Mouse (Mus musculus): Measurements from ENCODE around the gene Figla.

Figla gene

DNA sequence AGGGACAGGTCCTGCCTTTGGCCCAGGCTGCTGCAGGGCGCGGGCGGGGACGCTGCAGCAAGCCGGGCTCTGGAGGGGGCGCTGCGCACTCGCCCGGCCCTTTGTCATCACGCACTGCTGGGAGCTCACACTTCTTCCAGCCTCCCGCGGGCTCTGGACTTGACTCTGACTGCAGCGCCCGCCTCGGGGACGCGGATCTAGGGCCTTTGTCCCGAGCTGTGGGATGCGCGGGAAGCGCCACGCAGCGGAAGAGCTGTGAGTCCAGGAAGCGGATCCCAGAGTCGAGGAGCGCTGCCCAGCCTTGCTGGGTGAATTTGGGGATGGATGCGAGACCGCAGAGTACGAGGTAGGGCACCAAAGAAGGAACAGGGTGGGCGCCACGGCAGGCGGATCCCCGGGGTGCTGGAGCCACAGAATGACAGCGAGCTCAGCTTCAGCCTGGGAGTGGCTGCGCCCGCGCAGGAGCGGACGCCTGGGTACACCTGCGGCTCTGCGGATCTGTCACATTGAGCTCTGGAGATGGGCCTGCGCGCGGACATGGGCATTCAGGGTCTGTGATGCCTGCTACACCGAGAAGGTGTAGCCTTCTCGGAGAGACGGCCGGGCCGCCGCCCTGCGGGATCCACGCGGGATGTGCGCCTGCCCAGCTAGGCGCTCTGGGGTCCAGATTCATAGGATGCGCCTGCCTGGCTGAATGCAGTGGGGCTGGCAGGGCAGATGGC, 12.8 kb downstream of the Figla start, which contains the start of gene Add2:
Gene Add2 (plus strand): TSS at position 81 of the 722 bp plus-strand sequence.
- DNase-seq (ENCODE audit: low spot score), result no peak

DNA sequence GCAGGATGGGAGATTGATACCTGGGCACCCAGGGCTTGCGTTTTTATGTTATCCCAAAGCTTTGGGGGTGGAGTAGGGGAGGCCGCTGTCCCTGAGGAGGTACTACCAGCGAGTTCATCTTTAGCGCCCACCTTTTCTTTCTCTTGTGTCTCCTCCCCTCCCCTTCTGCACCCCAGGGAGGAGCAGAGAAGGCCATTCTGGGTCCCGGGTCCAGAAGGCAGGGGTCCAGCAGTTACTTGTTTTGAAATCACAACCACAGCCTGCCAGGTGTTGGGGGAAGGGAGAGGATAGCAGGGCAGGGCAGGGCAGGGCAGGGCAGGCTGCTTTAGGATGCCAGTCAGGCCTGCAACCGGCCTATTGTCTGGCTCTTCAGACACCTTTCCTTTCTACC, 13.3 kb downstream of the Figla start:
- no peak for DNase-seq (ENCODE audit: low spot score)

DNA sequence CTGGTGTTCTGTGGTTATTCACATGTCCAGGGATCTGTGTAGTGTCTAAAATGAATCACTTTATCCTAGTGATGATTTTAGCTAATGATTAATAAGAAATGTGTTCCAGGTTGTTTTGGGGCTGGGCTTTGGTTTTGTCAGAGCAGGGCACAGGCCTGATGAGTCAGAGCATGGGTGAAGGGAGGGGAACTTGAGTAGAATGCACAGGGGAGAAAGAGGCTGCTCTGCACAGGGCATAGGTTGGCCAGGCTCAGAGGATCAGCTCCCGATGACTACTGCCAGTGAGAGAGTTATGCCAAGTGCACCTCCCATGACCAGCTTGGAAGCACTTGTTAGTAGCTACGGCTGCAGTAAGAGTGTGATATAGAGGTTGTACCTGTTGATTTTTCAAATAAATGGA, 15.6 kb downstream of the Figla start:
- no peak for DNase-seq (ENCODE audit: low spot score)

DNA sequence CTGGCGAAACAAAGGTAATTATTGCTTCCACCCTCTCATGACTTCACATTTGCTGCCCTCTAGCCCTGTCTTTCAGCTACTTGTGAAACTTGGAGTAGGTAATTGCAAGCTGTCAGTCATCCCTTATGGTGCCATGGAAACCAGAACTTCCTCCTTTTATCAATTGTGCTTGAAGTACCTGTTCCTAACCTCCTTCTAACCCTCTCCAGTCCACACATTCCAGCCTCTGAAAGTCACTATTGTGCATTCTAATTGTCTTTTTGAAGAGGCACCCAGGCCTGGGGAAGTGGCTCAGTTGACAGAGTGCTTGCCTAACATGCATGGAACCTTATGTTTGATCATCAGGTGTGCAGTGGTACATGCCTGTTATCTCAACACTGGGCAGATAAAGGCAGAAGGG, 17.7 kb downstream of the Figla start:
- no peak for DNase-seq (ENCODE audit: low spot score)

DNA sequence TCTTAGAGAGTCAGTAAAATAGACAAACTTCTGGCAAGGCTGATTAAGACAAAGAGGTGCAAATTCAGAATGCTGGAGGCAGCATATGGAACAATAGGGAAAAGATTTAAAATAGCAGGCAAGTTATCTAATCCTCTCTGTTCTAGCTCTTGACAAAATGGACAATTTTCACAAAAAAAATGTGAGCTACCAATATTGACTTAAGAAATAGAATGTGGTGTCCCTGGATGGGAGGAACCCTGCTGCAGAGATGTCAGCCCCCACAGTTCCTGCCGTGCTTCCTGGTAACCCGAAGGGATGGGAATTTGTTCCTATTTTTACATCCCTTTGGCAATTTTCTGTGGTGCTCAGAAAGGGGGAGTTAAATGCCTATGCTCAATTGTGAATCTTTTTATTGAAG, 22.9 kb downstream of the Figla start:
- DNase-seq (ENCODE audit: low spot score), result no peak

DNA sequence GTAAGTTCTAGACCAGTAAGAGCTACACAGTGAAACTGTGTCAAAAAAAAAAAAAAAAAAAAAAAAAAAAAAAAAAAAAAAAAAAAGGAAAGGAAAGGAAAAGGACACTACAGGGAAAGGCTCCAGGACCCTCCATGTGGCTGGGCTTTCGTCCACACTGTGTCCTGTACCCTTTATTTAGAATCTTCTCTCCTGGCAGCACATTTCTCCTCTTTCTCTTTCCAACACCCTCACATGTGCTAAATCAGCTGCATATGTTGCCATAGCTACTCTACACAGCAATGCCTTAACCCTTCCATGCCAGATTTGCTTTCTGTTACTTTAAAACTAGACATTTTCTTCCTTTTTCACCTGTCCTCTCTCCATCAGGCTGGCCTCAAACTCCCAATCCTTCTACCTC, 24.2 kb downstream of the Figla start:
- DNase-seq (ENCODE audit: low spot score), result no peak

DNA sequence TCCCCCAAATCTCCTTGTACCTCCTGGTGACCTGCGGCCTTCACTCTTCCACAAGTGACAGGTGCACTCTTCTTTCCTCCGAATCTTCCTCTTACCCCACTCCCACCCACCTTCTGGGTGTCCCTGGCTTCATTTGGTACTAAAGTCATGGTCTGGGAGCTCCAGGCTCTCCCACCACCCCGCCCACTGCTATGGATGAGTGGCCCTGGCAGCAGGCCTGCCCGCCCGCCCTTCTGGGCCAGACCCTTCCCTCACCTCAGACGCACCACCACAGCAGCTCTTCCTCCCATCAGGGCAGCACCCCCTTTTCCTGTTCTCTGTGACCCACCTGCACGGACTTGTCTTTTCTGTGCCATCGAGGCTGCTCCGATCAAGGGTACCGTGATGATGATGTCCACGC, 31.5 kb downstream of the Figla start:
- DNase-seq (ENCODE audit: low spot score), result no peak

DNA sequence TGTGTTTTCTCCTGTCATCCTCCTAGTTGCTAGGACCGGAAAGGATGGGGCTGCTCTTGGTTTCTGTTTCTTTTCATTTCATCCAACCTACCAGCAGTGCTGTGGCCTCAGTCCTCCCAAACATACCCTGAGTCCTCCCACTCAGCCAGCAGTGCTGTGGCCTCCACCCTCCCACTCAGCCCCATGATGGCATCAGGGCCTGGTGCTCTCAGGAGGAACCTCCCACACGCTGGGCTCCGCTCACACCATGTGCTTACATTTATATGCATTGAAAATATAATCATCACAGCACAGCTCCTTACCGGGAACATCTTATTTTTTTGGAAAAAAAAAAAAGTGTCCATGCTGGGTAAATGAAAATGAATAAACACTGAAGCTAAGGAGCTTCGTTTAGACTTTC, 32.5 kb downstream of the Figla start:
- DNase-seq (ENCODE audit: low spot score), result no peak

DNA sequence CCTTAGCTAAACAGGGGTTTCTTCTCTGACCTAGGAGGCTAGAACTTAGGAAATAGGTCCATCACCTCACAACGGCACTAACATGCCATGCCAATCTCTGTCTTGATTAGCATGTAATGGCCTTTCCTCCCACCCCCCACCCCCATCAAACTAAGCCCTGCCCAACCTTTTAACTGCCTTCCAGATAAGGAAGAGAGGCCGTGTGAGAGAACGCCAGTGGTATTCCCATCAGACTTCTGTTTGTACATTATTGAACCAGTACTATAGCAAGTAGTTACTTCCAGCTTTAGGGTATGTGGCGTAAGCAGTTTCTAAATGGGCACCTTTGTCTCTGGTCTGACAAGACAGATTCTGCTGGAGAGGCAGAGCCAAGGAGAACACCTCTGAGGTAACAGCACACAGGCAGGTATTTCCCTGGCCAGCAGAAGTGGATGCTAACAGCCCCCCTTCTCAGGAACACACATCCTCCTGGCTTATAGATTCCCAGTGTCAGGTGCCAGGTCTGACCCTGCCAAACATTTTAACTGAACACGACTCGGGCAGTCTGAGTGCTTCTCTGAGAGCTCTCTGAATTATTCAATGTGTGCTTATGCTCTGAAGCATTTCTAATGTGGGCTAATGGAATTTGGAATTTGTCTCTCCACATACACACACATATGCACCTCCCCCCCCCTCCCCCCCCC, 34.8 kb downstream of the Figla start:
- DNase-seq (ENCODE audit: low spot score), result no peak

DNA sequence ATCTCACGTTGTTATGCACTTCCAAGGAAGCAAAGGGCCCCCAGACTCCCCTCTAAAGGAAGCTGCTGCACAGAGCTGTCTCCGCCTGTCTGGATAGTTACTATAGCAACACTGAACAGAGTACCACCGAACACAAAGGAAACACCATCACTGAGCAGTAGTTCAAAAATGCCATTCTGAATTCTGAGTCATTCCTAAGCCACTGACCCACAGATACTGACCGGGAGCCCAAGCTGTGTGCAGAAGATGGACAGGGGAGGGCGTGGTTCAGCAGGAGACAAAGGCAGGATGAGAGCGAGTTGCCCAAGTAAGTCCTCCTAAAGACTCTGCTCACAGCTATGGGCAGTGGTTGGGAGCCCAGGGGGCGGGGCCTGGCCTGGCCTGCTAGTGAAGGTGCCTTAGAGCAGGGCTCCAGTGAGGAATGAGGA, 36.1 kb downstream of the Figla start:
- DNase-seq (ENCODE audit: low spot score), result no peak

DNA sequence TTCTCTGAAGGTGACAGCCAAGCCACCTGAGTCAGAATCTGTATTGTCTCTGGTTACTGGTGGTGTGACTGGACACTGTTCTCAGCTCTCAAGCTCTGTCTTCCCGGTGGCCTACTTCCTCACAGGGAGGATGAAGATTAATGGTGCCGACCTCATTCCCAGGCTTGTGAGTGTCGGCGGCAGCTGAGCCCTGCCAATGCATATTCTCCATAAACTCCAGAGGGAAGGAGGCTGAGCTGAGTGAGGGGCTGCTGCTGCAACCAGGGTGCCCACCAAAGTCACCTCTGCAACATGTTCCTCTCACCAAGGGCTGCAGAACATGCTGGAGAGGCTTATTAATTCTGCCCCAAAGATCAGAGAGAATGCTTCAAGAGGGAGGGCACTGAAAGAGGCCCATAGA, 36.6 kb downstream of the Figla start:
- DNase-seq (ENCODE audit: low spot score), result no peak

DNA sequence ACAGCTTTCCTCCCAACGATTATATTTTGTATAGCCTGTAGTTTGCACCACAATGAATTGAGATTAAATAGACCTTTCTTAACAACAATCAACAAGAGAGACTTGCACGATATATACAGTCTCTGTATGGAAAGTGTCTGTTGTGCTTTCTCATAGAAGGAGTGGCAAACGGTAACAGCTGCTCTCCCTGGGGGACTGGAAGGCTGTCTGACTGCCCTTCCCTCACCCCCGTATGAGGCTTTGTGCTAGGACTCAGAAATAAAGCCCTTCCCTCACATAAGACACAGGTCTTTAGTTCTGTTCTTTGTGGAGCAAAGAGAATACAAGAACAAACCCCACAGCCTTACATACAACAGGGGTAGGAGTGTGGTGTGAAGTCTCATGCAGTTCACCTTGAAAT, 37.1 kb downstream of the Figla start:
- DNase-seq (ENCODE audit: low spot score), result no peak

DNA sequence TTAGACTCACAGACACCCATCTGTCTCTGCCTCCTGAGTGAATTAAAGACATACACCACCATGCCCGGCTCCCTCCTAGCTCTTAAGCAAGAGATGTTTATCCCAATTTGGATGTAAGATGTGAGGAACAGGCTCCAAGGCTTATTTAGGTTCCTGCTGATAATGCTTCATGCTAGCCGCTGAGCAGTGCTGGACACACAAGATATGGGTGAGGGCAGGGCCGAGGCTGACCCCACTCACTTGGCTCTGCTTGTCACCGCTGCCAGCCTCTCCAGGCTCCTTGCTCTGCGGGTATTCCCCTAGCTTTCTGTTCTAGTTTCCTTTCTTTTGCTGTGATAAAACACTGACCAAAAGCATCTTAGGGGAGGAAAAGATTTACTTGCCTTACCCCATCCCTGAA, 37.6 kb downstream of the Figla start:
- DNase-seq (ENCODE audit: low spot score), result no peak

DNA sequence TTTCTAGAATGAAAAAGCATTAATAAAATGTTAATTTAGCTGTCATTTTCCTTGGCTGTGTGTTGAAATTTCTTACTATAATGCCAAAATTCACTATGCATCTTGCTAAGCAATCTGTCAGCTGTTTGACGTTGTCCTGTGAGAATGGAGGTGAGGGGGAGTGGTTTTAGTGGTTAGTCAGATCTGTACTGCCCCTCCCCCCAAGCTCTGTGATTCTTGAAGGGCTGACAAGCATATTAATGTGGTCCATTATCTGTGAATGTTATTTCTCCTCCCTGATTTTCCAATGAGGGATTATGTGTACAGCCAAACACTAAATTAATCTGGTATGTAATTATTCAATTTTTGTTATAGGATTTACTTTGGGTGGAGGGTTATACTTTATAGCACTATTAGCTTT, 42.5 kb downstream of the Figla start:
- DNase-seq (ENCODE audit: low spot score), result no peak

DNA sequence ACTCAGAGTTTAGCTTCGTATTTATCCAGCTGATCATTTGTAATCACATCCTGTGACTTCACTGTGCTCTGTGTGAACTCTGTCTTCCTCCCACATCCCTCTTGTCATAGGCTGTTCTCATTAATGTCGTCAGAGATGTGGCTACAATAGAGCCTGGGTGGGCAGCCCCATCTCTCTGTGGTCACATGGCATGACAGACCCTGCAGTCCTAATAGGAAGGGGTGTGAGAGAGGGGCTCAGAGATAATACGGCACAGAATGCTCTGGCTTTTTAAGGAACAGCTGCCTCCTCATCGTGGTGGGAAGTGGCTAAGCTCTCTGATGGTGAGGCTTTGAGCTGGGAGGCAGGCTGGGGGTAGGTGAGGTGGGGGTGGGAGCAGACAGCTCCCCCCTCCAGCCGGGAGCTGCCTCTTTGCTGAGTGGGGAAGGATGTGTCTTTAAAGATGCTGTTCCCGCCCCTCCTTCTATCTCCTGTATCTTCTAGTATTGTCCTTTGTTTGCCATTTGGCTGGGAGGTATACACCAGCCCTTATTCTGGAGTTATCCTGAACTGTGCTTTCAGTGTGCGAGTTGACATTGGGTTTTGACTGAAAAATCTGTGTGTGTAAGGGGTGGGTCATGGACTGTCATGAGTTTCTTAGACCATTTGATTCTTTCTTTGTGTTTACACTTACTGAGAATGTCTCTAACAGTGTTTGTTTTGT, 43.3 kb downstream of the Figla start:
- no peak for DNase-seq (ENCODE audit: low spot score)

DNA sequence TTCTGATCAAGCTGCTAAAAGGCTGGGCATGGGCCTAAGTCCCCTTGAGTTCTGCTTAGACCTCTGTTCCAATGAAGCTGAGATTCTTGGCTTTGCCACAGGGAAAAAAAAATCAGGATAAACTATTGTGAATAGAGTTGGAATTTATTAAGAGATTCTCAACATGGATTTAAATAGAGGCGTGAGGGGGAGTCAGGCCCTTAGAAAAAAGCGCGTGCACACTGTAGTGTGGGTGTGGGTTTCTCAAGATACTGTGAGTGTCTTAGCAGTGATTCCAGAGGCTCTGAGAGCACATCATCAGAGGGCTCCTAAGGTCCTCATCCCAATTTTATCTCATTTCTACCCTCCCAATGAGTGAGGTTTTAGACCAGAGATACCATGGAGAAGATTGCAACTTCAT, 44.2 kb downstream of the Figla start:
- DNase-seq (ENCODE audit: low spot score), result no peak

DNA sequence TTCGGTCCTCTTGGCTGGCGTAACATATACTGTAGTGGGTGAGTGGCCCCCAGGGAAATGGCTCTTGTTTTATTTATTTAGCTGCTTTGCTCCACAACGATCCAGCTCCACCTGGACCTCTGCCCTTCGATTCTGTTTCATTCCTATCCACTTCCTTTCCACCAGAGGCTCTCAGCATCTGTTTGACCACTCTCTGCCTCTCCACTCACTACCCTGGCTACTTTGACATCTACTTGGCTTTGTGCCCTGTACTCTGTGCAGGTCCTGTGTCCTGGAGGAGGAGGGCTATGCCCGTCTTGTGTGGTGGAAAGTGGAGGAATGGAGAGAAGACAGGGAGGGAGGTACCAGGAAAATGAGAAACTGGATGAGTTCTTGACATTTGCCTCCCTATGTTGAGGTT, 46.3 kb downstream of the Figla start:
- no peak for DNase-seq (ENCODE audit: low spot score)

DNA sequence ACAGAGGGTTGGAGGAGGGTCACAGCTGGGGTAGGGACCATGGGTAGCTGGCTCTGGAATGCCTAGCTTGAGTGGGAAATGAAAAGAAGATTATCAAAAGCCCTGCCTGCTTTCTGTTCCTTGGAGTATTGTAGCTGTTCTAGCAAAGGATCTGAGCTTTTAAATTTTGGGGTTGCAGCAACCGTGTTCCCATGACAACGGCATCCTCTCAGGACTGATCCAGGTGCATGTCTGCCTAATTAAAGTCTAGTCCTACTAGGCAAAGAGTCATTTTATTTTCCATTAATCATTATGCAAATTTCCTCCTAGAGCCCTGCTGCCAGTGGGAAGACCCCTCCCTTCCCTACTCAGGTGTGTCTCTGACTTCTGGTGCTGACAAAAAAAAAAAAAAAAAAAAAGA, 46.7 kb downstream of the Figla start:
- no peak for DNase-seq (ENCODE audit: low spot score)

DNA sequence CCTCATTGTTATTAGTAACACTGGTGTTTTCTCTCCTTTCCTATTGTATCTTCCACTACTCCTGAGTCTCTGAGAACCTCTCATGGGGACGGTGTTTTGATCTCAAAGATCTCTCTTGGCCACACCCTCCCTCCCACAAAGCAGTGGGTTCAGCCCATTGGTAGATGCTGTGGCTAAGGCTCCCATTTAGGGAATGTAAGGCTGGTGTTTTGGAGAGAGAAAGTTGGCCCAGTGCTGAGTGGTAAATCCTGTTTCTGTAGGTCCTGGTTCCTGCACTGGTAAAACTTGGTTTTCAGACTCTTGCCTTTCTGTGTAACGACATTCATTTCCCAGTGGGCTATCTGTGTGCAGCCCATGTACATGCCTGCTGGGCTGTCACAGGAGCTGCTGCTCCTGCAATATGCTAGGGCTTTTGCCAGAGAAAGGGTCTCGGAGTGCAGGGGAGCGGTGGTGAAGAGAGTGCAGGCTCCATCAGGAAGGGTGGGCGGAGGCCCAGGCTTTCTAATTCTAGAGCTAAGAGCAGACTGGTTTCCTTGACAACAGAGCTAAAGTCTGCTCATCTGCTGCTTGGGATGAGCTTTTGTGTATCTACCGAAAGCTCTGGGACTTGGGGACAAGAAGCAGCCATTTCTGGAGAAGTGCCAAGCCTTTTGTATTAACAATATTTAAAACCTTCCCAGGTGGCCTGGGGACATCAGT, 48.5 kb downstream of the Figla start:
- DNase-seq (ENCODE audit: low spot score), result no peak

DNA sequence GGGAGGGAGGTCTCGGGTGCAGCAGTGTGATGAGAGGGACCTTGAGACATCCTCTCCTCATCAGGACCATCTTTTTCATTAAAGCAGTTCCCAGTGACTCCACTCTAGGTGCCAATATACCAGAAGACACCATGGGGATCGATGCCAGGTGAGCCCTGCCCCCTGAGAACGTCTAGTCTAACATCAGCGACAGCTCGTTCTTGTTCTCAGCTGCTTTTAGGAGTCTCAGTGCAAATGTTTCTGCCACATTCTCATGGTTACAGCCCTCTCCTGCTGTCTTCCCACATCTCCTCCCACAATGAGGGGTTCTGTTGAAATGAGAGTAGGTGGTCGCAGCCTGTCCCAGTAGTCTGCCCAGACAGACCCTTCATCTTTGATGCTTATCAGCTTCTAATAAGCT, 50.8 kb downstream of the Figla start:
- no peak for DNase-seq (ENCODE audit: low spot score)

DNA sequence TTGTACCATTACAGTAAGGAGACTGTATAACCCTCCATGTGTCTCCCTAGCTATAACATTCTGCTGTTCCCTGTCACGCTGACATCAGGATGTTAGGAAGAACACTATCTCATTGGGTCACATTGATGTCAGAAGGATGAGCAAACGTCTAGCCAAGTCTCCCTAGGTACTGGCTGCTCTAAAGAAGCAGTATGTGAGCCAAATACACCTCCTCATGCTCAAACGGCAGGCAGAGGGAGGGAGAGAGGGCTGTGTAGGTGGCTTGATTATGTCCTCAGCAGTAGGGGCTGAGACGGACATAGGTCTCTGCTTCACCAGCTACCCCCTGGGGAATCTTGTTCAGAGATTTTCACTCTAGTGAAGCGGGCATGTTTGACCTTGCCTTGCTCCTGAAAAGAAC, 51.2 kb downstream of the Figla start:
- no peak for DNase-seq (ENCODE audit: low spot score)

DNA sequence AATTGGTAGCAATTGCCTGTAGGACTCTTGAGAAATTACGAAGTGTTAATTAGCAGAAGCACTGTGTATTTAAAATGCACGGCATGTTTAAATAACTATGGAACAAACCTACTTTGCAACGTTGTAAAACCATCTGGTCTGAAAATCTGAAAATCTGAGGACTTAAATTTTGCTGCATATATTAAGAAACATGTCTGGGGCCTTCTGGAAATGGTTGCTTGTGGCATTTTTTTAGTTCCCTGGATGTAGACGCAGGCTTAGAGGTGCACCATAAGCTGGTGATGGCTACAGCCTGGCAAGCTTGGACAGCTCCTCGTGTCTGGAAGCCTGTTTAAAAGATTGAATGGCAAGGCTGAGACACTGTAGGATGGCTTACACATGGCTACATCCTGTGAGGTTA, 53.0 kb downstream of the Figla start:
- DNase-seq (ENCODE audit: low spot score), result no peak

DNA sequence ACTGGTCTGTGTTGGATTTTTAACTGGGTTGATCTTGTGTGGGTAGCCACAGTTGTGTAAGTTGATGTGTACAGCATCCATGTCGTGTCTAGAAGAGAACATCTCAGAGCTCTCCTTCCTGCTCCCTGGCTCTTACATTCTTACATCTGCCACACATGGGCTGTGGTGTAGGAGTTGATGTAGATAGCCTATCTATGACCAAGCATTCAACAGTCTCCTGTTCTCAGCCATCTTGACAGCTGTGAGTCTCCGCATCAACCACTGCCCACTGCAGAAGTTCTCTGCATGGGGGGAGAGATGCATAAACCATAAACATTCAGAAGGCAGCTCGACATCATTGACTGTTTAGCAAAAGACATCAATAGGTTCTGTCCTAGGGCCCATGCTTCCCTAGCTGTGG, 53.9 kb downstream of the Figla start:
- no peak for DNase-seq (ENCODE audit: low spot score)

Data from testis, postnatal 14 days (tissue).